Mouse (Mus musculus) E14TG2a.4 (cell line): Measurements from ENCODE around the gene Maats1.

Source experiments
- CTCF ChIP-seq: conservative IDR thresholded peaks from 2 replicates; pipeline ENCODE4 v1.5.1; 2014; ENCODE audit warnings: low read length
- POU5F1 ChIP-seq: IDR thresholded peaks from 2 replicates; pipeline ENCODE4 v1.6.1; 2014; ENCODE audit warnings: low read length, borderline replicate concordance

DNA sequence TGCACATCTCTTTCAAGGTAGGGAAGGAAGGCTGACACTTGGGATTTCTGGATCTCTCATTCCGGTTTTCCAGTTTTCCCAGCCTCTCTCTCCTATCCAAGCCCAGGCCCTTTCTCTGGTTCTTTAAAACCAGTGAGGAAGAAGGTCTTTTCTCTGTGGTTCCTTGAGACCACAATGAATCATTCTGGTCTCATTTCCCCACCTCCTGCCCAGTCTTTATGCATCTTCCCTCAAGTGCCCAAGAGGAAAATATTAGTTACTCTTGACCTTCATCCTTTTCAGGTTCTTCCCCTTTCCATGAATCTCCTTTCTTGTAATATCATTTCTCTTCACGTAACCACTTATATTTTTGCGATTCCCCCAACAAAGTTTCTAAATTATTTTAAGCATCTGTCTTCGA lies 43.8 kb upstream of the Maats1 start:
- no peak for TF ChIP-seq CTCF
- TF ChIP-seq POU5F1, result no peak
